Mouse (Mus musculus): ENCODE data around the gene Ip6k3.

DNA sequence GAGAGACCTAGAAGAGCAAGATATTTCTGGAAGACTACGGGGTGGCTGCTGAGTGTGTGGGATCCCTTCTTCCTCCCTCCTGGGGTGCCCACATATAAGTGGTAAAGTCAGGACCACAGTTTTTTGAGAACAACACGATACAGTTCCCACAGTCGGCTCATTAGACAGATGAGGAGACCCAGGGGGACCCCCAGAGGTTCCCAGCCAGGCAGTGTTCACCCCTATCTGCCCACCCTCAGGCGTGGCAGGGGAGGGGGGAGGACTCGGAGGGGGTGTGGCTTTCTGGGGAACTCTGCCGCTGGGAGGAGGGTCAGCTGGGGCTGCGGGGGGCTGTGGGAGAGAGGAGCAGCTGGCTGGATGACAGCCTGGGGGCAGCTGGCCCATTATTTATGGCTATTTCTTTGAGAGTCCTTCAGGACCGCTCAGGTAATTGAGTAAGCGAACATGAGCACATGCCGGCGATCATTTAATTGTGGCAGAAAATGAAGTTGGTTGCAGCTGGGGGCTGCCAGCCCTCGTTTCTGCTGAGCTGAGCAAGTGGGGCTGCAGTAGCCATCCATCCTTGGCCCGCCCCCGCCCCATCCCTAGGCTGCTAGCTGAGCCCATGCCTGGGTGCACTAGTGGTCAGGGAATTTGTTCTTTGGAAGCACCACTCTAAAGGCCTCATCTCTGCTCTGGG is 7.7 kb upstream of the Ip6k3 start:
- no peak for TF ChIP-seq CTCF (IDR thresholded peaks at IDR 0.05; ENCODE audit: low read depth, low read length)
- TF ChIP-seq POLR2A (IDR thresholded peaks at IDR 0.05; ENCODE audit: extremely low read depth, insufficient read depth, low read length), result no peak
